Mouse (Mus musculus) liver, postnatal 0 days (tissue): ENCODE measurements around the gene Hrh3.

Experiments
- CTCF ChIP-seq: sonication (generic); IDR thresholded peaks from 2 replicates; pipeline ENCODE4 v1.5.1; 2016; ENCODE audit warnings: antibody characterized with exemption, low read depth
- EP300 ChIP-seq: IDR thresholded peaks from 2 replicates; pipeline ENCODE4 v1.6.1; 2016; ENCODE audit warnings: antibody characterized with exemption, low read depth, mild to moderate bottlenecking

DNA sequence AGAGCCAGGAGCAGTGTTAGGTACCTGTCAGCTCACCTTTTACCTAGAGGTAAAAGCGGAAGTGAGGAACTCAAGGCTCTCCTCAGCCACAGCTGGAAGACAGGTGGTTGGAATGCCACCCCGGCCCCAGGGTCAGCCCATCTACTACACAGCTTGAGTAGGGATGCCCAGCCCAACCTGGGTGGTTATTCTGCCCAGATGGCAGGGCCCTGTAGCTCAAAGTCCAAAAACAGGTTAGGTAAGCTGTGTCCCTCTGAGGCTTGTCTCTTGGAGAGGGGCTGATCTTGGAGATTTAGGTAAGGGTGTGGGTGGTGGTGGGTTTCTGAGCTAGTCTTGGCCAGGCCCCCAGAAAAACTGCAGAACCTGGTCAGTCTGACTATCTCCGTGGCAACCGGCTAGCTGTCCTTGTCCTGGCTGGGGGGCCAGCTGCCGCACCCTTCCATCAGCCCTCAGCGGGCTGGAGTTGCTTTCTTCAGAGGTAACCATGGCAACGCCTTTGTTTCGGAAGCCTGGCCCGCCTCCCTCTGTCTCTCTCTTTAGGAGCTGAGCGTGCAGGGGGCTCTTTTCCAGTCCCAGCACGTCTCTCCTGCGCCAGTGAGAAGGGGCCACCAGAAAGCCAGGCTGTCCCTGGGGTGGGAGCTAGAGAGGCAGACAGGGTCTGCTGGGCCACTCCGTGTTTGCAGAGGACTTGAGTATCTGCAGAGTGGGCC is 13.4 kb upstream of the Hrh3 start:
- no peak for TF ChIP-seq CTCF
- TF ChIP-seq EP300: no peak
